Mouse (Mus musculus) ES-E14 (cell line): ENCODE data around the gene Tmem59l.

Source experiments
- HCFC1 ChIP-seq: IDR thresholded peaks from 2 replicates; pipeline ENCODE4 v1.6.1; 2012; ENCODE audit warnings: low read length, inconsistent platforms, borderline replicate concordance; ENCODE audit not compliant: insufficient read depth
- MAFK ChIP-seq: IDR thresholded peaks from 2 replicates; pipeline ENCODE4 v1.6.1; 2014; ENCODE audit warnings: mild to moderate bottlenecking, low read depth, low read length, inconsistent platforms; ENCODE audit not compliant: insufficient read depth
- ZC3H11A ChIP-seq: IDR thresholded peaks from 2 replicates; pipeline ENCODE4 v1.6.1; 2012; ENCODE audit warnings: low read depth, mild to moderate bottlenecking, inconsistent platforms, low read length, borderline replicate concordance
- ZNF384 ChIP-seq: IDR thresholded peaks from 2 replicates; pipeline ENCODE4 v1.6.1; 2012; ENCODE audit warnings: low read depth, low read length, inconsistent platforms

DNA sequence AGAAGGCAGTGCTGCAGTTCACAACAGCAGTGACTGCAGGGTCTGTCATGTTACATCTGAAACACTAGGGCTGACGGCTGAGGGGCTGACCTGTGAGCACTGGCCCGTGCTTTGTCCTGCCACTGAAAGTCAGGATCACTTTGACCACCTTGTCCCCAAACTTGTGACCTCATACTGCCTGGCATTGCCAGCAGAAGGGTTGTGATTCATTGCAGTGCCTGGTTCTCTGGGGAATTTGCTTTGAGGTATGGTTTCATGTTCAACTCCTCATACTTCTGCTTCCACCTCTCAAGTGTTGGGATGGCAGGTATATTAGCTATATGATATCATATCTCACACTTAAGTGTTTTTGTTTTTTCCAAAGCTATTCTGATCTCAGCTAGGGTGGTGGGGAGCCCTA, 48.5 kb upstream of the Tmem59l start:
- no peak for TF ChIP-seq ZNF384
- TF ChIP-seq HCFC1: no peak
- no peak for TF ChIP-seq ZC3H11A
- TF ChIP-seq MAFK: no peak
